Mouse (Mus musculus) cerebellum, adult 8-10 months (tissue): ENCODE results near the gene Mdh2.

Experiments used
- DNase-seq: peaks from one replicate; pipeline ENCODE4 v3.0.0; 2022

Mdh2 gene

DNA sequence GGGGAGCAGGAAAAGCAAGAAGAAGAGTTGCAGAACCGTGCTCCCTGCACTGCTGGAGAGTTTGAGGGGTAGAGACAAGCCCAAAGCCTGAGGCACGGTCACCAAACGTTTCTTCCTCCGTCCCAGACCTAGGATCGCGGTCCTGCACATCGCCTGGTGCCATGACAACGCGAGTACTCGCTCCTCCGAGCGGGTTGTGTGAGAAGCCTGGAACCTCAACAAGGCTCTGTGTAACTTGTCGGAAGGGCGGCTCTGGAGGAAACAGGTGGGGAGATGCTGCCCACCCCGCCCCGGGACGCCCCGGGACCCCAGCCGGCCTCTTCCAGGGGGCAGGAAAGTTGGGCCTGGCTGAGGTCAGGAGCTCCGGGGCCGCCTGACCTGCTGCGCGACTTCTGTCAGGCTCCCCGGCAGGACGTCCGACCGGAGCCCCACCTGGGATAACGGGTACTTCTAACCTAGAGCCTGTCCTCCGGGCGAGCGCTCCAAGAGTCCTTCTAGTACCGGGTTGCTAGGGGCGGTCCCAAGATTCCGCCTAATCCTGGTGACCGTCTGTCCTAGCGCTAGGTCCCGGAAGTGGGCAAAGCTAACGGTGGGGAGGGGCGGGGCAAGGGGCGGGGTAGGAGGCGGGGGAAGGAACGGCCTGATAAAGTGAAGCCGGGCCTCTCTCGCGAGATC lies 347 bp upstream of the Mdh2 start, which contains the start of gene Styxl1:
Gene Styxl1, minus strand, starts transcription at position 590 of the 675 bp plus-strand sequence.
- DNase-seq, result no peak

DNA sequence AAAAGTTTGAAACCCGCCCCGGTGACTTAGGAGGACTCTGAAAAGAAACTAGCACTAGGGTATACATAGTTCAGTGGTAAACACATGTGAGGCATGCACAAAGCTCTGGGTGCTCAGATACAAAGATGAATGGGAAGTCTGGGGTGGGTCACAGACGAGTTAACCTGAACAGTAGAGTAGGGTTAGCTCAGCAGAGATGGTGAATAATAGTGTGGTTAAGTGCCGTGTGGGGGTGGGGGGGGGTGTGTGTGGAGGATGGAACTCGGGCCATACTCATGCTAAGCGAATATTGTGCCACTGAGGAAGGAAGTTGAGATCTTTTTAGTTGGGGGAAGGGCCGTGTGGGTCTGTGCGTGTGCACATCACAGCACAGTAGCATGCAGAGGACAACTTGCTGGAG lies 2.1 kb downstream of the Mdh2 start:
- no peak for DNase-seq

DNA sequence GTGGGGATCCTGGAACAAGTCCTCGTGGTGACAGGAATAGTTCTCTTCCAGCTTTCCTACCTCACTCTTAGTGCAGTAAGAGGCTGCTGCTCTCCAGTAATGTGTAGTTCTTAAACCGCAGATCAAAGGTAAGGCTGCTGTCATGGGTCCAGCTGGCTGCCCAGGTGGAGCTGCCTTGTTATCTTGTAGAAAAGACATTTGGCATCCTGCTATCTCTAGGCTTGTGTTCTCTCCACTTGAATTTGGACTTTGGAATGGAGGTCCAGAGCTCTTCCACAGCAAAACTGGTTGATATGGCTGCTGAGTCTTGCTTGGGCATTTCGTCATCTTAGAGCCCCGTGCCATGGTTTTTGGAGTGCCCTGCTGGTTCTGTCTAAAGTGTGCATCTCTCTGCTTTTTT lies 4.6 kb downstream of the Mdh2 start:
- DNase-seq, result no peak

DNA sequence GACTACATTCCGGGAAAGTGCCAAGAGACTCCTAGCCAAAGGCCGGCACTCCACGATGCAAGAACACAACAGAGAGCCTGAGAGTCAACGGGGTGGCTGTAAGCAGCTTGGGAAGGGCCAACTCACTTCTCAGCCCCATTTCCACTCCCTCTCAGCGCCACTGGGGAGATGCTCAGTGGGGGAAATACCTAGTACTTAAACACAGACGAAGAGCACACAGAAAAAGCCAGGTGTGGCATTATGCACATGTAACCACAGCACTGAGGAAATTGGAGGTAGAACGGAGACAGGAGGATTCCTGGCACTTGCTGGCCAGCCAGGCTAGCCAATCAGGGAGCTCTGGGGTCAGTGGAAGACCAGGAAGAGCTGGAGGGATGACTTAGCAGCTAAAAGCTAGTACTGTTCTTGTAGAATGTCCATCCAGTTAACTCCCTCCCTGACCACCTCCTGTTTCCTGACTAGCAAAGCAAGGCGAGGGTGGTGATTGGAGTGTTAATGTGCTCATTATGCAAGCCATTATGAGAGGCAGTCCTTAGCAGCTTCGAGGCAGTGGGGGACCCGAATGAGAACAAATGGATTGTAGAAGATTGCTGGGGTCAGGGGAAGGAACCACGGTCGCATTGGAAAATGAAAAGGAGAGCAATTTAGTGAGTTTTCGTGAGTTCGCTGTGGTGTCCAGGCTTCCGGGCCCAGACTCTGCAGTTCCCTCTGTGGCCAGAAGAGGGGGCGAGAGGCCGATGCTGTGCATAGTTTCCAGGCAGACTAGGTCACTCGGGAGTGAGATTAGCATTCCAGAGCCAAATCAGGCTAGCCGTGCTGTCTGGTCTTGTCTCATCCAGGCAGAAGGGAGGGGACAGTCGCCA lies 15.9 kb downstream of the Mdh2 start:
- peak; percentile 93 for DNase-seq

DNA sequence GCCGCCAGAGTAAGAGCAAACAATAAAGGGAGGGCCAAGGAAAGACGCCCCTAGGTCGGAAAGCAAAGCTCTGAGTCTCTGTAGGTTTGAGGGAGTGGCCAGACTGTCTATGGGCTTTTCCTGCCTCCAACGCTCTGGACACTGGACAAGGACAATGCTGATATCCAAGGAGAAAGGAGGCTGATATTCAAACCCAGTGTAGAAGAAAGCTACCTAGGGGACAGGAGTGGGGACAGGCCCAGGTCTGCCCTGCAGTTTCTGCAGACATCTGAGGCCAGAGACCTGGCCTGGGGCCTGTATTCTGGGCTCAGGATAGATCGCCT lies 16.5 kb downstream of the Mdh2 start:
- no peak for DNase-seq

DNA sequence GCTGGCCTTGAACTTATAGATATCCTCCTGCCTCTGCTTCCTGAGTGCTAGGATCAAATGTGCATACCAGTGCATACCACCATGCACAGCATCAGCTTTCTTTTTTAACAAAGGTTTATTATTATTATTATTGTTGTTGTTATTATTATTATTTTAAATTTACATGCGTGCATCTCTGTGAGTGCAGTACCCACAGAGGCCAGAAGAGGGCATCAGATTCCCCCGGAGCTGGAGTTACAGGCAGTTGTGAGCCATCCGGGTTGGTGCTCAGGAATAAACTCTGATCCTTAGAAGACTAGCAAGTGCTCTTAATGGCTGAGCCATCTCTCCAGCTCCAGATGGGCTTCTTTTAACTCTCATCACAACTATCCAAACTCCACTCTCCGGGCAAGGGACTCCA lies 21.5 kb downstream of the Mdh2 start:
- no peak for DNase-seq

DNA sequence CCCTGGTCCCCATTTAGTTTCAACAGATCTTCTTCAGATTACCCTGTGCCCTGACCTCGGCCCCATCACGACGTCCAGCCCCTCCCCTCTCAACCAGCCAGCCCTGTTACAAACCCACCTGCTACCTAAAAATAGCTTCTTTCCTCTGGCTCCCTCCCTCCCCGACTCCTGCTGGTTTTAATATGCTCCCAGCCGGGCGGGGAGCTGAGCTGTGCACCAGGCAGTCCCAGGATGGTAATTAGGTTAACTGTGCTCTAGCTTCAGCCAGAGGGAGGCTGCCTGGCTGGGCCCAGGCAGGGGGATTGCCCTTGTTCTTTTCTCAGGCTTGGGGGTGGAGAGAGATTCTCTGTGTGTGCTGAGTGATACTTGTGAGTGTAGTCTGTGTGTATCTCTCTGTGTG lies 22.6 kb downstream of the Mdh2 start:
- DNase-seq, result no peak

DNA sequence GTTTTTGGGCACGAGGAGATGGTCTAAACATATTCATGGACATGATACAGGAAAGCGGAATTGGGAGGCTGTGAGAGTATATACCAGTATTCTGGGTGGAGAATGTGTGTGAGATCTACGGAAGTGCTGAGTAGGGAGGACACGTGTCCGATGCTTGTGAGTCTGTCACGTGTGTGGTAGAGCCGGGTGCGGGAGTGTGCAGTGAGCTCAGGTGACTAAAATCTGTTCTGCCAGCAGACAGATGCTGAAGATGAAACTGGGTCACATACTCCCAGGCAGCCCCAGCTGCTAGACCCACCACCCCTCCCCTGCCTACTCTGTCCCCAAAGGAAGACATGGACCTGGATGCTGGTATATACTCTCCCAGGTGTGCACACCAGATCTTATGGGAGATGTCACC lies 24.4 kb downstream of the Mdh2 start:
- DNase-seq, result no peak

DNA sequence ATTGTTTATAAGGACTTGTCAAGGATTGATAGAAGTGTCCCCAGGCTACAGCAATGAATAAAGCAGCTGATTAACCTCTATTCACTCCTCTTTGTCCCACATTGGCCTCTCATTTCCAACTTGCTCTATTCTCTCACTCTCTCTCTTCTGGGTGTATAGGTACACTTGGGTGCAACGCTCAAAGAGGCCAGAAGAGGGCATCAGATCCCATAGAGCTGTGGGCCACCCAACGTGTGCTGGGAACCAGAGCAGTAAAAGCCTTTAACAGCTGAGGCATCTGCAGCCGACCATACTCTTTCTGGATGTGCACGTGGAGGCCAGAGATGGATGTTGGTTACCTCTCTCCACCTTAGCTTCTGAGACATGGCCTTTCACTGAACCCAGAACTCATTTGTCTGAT lies 24.9 kb downstream of the Mdh2 start:
- DNase-seq, result no peak

DNA sequence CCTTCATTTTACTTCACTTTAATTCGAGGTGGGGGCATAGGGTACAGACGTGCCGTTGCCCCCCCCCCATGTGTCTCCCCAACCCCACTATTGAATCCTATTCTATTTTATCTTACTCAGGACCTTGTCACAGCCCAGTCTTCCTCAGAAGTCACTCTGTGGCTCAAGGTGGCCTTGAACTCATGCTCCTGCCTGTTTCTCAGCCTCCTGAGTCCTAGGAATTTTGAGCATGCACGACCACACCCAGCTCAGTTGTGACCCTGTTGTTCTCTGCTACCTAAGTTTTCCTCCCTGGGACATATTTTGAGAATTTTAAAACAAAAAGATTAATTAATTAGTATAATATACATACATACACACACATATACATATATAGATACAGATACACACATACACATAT lies 25.4 kb downstream of the Mdh2 start:
- no peak for DNase-seq

DNA sequence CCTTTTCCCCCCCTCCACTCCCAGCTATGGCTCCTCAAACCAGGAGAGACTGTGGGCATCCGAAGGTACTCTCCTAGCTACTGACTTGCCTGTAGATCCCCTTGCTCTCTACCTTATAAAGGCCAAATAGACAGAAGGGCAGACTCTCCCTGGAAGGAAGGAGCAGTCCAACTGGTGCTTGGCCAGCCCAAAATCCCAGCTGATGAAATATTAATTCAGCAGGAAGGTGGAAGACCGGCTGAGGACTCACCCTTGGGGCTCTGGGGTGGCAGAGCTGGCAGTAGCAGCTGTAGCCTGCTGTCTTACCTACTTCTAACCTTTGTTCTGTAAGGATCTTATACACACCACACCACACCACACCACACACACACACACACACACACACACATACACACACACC lies 26.5 kb downstream of the Mdh2 start:
- DNase-seq, result no peak

DNA sequence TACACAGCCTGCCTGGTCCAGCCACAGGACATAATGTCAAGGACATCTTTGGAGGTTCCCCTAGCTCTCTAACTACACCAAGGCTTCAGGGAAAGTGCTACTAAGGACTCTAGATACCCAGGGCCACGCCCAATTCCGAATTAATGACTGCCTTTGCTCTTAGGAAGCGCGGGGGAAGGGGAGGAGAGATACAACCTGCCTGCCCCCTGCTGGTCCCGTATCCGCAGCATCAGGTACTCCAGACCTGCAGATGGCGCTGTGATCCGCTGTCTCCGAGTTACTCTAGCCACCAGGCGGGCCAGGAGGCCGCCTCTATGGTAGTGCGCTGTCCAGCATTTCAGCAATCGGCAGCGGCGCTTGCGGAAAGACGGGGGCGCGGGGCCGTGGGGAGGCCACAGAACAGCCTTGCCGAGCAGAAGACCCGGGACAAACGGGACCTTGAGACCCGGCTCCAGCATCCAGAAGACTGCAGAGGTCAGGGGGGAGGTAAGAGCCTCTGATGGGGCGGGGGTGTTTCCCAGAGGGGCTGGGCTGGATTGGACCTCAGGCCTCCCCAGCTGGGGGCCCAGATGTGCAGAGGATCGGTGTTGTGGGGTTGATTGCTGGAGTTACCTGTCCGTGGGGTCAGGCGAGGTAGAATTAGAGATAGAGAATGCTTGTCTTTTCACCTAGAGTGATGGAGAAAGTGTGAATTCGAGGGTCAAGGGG lies 28.4 kb downstream of the Mdh2 start, which contains the start of gene Srrm3:
Gene Srrm3, plus strand, starts transcription at position 336 of the 708 bp plus-strand sequence.
- peak; percentile 95 for DNase-seq

DNA sequence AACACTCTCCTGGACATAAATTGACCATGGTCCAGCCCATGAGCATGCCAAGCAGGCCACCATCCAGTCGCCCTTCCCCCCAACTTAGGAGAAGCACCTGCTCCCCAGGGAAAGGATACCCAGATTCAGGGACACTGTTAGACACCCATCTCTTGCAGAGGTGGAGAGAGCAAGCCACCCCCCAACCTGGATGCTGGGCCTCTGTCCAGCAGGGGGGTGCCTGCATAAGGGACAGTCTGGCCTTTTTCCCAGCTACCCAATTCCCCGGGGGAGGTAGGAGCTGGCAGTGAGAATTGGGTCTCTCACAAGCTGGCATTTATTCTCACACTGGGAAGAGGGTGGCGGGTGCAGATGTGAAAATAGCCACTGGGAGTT lies 29.0 kb downstream of the Mdh2 start:
- DNase-seq, result peak; percentile 62

DNA sequence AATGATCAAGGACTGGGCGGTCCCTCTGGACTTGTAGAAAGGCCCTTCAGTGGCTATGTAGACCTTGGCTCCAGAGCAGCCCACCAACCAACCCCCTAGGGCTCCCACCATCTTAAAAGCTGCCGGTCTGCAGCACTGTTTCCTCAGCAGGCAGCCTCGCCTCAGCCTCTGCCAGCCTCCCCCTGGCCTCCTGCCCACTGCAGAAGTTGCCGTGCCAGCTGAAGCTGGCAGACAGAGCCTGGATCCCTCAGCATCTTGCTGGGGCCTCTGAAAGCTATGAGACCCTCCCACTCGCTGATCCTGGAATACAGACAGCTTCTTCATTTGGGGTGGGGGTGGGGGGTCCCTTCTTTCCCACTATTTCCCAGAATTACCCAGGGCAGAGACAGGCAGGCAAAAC lies 34.7 kb downstream of the Mdh2 start:
- DNase-seq, result peak; percentile 86

DNA sequence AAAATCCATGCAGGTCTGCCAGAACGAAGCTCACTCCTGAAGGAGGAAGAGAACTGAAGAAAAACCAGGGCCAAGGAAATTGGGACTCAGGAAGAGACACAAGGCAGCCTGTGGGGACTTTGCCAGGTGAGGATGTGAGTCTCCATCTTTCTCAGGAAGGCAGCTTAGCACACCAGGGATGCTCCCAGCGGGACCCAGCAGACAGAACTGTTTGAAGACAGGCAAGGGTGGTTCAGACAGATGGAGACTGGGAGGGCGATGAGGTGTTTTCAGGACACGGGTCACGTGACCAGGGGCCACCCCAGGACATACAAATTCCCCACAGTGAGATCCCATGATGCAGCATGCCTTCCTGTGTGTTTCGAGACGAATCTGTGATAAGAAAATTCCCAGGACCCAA lies 40.2 kb downstream of the Mdh2 start:
- peak; percentile 80 for DNase-seq

DNA sequence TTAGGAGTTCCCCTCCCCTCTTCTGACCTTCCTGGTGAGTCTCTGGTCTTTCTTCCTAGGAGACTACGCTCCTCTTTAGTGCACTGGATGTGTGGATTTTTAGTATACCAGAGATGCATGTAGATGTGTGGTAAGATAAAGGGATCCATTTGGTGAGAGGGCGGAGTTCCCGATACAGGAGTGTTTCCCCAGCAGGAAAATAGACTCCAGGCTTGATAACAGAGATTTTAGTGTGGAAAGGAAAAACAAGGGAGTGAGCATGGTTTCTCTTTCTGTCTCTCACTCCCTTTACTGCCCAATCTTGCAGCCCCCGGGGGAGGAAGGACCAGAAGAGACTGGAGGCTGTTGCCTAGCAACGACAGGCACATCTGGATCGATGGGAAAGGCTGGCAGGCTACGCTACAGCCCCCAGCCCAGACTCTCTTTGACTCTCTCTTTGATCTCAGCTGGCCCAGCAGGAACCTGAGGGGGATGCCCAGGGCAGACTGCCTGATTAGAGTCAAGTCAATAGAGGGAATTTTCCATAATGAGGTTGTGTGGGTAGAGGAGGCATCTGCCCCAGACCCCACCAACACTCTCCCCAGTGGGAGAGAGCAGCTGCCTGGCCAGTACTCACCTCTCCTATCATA lies 44.1 kb downstream of the Mdh2 start:
- DNase-seq, result no peak

DNA sequence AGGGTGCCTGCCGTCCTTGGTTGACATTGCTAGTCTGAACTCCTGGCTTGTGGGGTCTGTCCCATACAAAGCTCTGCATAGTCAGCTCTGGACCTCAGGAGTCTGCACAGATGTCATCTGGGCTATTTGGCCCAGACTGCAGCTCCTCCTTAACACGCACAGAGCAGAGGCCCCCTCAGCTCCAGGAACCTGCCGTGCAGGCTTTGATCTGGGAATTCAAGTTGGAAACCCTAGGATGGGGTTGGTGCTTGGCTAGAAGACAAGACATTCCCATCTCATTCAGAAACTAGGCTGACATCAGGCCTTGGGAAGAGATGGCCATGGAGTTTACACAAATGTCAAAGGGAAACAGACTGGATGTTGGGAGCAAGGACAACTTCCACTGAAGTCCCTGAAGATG lies 46.2 kb downstream of the Mdh2 start:
- DNase-seq, result no peak

DNA sequence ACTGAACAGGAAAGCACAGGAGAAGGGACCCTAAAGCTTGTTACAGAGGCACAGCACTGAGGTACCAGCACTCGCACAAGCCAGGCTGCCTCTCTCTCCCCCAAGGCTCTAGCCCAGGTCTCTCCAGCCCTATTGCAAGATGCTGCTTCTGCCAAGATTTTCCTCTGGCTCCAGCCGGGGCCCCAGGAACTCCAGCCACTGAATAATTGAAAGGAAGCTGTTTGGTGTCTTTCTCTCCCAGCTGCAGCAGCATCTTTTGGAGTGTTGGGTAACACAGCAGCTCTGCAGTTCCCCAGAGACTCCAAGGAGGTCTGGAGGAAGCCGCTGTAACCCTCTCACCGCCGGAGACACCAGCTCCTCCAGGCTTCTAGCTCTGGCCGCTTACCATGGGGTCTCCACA lies 47.9 kb downstream of the Mdh2 start:
- no peak for DNase-seq

DNA sequence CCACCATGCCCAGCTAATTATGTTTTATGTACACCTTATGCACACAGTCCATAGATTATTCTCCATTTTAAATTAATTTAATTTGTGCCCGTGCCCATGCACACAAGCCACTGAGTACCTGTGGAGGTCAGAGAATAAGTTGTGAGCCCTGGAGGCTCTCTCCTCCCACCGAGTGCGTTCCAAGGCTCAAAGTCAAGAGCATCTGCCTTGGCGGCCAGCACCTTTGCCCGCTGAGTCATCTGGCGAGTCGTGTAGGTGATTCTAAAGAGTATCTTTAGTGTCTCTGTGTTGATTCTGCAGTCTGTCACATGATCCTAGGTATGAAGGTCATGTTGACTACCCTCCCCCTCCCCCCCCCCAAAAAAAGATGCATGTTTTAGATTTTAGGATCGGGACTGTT lies 51.1 kb downstream of the Mdh2 start:
- no peak for DNase-seq

DNA sequence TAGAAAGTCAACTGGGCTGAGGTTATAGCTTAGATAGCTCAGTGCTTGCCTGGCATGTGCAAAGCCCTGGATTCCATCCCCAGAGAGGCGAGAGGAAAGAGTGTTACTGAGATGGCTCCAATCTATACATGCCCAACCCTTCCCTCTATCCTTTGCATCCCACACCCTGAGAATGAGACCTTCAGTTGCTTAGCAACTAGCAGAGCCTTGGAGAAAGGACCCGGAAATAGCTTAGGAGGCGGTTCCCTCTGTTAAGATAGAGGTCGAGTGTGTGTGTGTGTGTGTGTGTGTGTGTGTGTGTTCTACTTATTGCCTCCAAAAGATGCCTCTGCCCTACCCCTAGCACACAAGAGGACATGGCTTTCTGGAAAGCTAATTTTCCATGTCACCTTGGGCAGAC lies 54.4 kb downstream of the Mdh2 start:
- no peak for DNase-seq

DNA sequence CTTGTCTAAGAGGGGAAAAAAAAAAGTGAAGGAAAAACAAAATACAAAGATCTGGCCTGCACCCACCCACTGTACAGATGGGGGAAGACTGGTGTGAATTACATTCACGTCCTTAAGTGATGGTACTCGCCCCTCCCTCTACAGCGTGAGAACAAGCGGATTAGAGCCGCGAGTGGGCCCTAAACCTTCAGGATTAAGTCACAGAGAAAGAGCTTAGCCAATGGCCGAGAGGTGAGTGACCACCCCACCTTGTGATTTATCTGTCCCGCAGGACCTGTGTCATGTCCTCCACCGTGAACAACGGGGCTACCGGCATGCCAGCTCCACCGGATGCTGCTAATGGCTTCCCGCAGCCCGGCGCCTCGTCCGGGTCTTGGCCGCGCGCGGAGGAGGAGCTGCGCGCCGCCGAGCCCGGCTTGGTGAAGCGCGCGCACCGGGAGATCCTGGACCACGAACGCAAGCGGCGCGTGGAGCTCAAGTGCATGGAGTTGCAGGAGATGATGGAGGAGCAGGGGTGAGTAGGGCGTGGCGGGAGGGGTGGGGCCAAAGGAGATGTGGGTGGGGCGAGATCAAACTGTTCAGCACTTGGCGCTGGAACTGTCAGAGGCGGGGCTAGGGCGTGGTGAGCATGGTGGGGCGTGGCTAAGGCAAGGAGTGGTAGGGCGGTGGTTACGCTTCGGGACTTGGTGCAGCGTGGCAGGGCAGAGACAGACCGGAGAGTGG lies 56.6 kb downstream of the Mdh2 start:
- peak; percentile 75 for DNase-seq

DNA sequence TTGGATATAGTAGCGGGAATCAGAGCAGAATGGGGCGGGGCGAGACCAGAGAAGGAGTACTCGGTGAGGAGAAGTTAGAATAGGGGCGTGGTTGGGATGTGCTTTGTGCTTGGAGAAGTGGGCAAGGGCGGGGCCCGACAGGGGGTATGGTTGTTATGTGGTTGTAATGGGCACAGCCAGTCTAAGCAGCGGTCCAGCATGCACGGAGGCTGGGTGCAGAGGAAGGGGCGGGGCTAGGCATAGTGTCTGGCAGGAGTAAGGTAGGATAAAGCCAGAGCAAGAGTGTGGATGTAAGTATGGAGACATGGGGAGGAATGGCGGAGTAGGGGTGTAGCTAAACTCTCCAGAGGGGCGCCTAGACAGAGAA lies 57.2 kb downstream of the Mdh2 start:
- DNase-seq, result no peak

DNA sequence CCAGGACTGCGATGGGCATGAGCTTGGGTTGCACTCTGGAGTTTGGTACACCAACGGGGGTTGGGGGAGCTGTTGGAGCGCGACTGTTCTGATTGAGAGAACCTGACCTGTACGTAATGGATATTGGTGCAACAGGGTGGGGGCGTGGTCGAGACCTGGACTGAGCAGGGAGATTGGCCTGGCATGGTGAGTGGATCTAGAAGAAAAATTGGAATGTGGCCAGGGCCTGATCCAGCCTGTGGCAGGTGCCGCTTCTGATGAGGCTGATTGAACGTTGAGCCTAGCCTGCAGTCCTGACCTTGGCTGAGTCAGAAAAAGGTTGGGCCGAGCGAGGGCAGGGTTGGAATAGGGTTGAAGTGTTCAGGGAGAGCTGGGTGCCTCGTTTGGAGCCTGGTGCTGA lies 57.7 kb downstream of the Mdh2 start:
- DNase-seq, result peak; percentile 49
